Mouse (Mus musculus) megakaryocyte, embryonic 14.5 days (primary cell): ENCODE data around the gene Prg3. TPM values are rescaled to one million over a fixed set of nuclear protein-coding genes. Genes with fewer than 3 reads are reported as not detected.

Experiments
- H3K27me3 ChIP-seq: replicated peaks from 2 replicates; pipeline ENCODE3; 2012; ENCODE audit warnings: inconsistent platforms
- H3K36me3 ChIP-seq: replicated peaks from 2 replicates; pipeline ENCODE3; 2012; ENCODE audit warnings: low read length, inconsistent platforms, mixed read lengths
- H3K4me1 ChIP-seq: 2 replicates; pipeline ENCODE4 v1.6.1; 2012; ENCODE audit warnings: inconsistent platforms
- H3K4me3 ChIP-seq: replicated peaks from 2 replicates; pipeline ENCODE3; 2012; ENCODE audit warnings: moderate library complexity, mild to moderate bottlenecking, inconsistent platforms
- H3K9me3 ChIP-seq: 2 replicates; pipeline ENCODE4 v1.6.1; 2012; ENCODE audit warnings: inconsistent platforms
- FLI1 ChIP-seq: IDR thresholded peaks from 2 replicates; pipeline ENCODE4 v1.6.1; 2012; ENCODE audit warnings: low read length, inconsistent platforms, mixed read lengths
- GATA1 ChIP-seq: IDR thresholded peaks from 3 replicates; pipeline ENCODE4 v1.6.1; 2012; ENCODE audit warnings: mixed read lengths, low read length, inconsistent platforms, borderline replicate concordance
- polyA plus RNA-seq: library from polyadenylated mRNA; stranded (reverse); fragments of >175 nt; gene quantifications from 2 replicates; pipeline ENCODE4 v1.2.3, GENCODE M21; 2012; ENCODE audit warnings: low replicate concordance; ENCODE audit not compliant: insufficient read depth

The Prg3 gene
- polyA plus RNA-seq, 1 experiment = 1.8 TPM

- no peaks in the 10 kb centered on the region for H3K36me3 ChIP-seq
- H3K27me3 ChIP-seq = peaks cover 70% of the 10 kb centered on the region
- H3K9me3 ChIP-seq = no peaks in the 10 kb centered on the region
- no peak overlapping the region for H3K4me3 ChIP-seq
- H3K4me1 ChIP-seq = peaks cover 56% of the 10 kb centered on the region
- TF ChIP-seq FLI1 = no peak
Measured at GRCm38 (mm10) chr2:85033121-85033520, 45.1 kb downstream of the Prg3 start.

GRCm38 (mm10) chr2:85034169-85034568, 46.2 kb downstream of the Prg3 start:
- peaks cover 60% of the 10 kb centered on the region for H3K27me3 ChIP-seq
- H3K9me3 ChIP-seq = no peaks in the 10 kb centered on the region
- peaks cover 52% of the 10 kb centered on the region for H3K4me1 ChIP-seq
- peak overlapping the region; percentile 15 for H3K4me3 ChIP-seq
- H3K36me3 ChIP-seq = peaks cover 2% of the 10 kb centered on the region
- TF ChIP-seq GATA1 (no peak), FLI1 (no peak)

GRCm38 (mm10) chr2:85036507-85037046, 48.6 kb downstream of the Prg3 start:
- H3K4me3 ChIP-seq = peak overlapping the region; percentile 99
- no peaks in the 10 kb centered on the region for H3K9me3 ChIP-seq
- H3K36me3 ChIP-seq = peaks cover 26% of the 10 kb centered on the region
- H3K27me3 ChIP-seq = peaks cover 39% of the 10 kb centered on the region
- H3K4me1 ChIP-seq = peaks cover 56% of the 10 kb centered on the region
- no peak for TF ChIP-seq GATA1
- TF ChIP-seq FLI1 = no peak

- peaks cover 32% of the 10 kb centered on the region for H3K27me3 ChIP-seq
- peak; percentile 66; the same call in 1 of the 2 replicates for TF ChIP-seq FLI1
- TF ChIP-seq GATA1 = no peak
- H3K36me3 ChIP-seq = peaks cover 34% of the 10 kb centered on the region
- H3K4me3 ChIP-seq = peak within 1 kb of the TSS; percentile 99
- peaks cover 56% of the 10 kb centered on the region for H3K4me1 ChIP-seq
- H3K9me3 ChIP-seq = no peaks in the 10 kb centered on the region
Measured at GRCm38 (mm10) chr2:85037047-85038026, 49.3 kb downstream of the Prg3 start, which contains the start of the genes Ssrp1 and P2rx3. Gene Ssrp1, plus strand, starts transcription at chr2:85037234. Gene P2rx3, minus strand, starts transcription at chr2:85037462.

- peaks cover 23% of the 10 kb centered on the region for H3K27me3 ChIP-seq
- no peaks in the 10 kb centered on the region for H3K9me3 ChIP-seq
- peak overlapping the region; percentile 99 for H3K4me3 ChIP-seq
- TF ChIP-seq GATA1 (no peak), FLI1 (no peak)
- peaks cover 52% of the 10 kb centered on the region for H3K4me1 ChIP-seq
- peaks cover 44% of the 10 kb centered on the region for H3K36me3 ChIP-seq
Measured at GRCm38 (mm10) chr2:85038336-85038735, 50.3 kb downstream of the Prg3 start.

Other genes with a start within 250 kb of the Prg3 start
- gene Gm19426, start 244.6 kb upstream of the Prg3 start, polyA plus RNA-seq = 3.0 TPM in 1 of 2 replicates, not detected in the other
- gene Serping1, start 212.8 kb upstream of the Prg3 start, polyA plus RNA-seq = not detected in 2 replicates
- 4.4 and 5.9 TPM in 2 replicates for gene Ube2l6, start 189.4 kb upstream of the Prg3 start, polyA plus RNA-seq
- gene Smtnl1, start 165.6 kb upstream of the Prg3 start, polyA plus RNA-seq = 0.07 TPM in 1 of 2 replicates, not detected in the other
- 9.7 TPM in 1 of 2 replicates, not detected in the other for gene Timm10, start 161.2 kb upstream of the Prg3 start, polyA plus RNA-seq
- 1.8 and 5.0 TPM in 2 replicates for gene Slc43a1, start 149.4 kb upstream of the Prg3 start, polyA plus RNA-seq
- 2.7 and 8.4 TPM in 2 replicates for gene Rtn4rl2, start 101.5 kb upstream of the Prg3 start, polyA plus RNA-seq
- gene Slc43a3, start 51.6 kb upstream of the Prg3 start, polyA plus RNA-seq = 4.4 and 9.1 TPM in 2 replicates
- 2.5 TPM in 1 of 2 replicates, not detected in the other for gene Prg2, start 7.8 kb upstream of the Prg3 start, polyA plus RNA-seq
- gene Ssrp1, start 49.0 kb downstream of the Prg3 start, polyA plus RNA-seq = 9.9 and 23.0 TPM in 2 replicates
- not detected in 2 replicates for gene P2rx3, start 49.2 kb downstream of the Prg3 start, polyA plus RNA-seq
- gene Tnks1bp1, start 59.8 kb downstream of the Prg3 start, polyA plus RNA-seq = 0.72 TPM in 1 of 2 replicates, not detected in the other
- gene Aplnr, start 148.0 kb downstream of the Prg3 start, polyA plus RNA-seq = not detected in 2 replicates
- gene Lrrc55, start 209.0 kb downstream of the Prg3 start, polyA plus RNA-seq = not detected in 2 replicates